Mouse (Mus musculus): ENCODE results near the gene Rtl8b.

- TF ChIP-seq CTCF (IDR thresholded peaks at IDR 0.05; ENCODE audit: extremely low read depth, insufficient read depth, insufficient read length, insufficient replicate concordance) (no peak), POLR2A (IDR thresholded peaks at IDR 0.05; ENCODE audit: low read depth, low read length) (no peak)
These were observed 24.3 kb downstream of the Rtl8b start for GRCm38 (mm10) chrX:53645885-53646284.
